Mouse (Mus musculus): ENCODE data around the gene Ass1.
A peak's percentile ranks its signal among the peaks of the same experiment; 100 is the strongest.

Ass1 gene

DNA sequence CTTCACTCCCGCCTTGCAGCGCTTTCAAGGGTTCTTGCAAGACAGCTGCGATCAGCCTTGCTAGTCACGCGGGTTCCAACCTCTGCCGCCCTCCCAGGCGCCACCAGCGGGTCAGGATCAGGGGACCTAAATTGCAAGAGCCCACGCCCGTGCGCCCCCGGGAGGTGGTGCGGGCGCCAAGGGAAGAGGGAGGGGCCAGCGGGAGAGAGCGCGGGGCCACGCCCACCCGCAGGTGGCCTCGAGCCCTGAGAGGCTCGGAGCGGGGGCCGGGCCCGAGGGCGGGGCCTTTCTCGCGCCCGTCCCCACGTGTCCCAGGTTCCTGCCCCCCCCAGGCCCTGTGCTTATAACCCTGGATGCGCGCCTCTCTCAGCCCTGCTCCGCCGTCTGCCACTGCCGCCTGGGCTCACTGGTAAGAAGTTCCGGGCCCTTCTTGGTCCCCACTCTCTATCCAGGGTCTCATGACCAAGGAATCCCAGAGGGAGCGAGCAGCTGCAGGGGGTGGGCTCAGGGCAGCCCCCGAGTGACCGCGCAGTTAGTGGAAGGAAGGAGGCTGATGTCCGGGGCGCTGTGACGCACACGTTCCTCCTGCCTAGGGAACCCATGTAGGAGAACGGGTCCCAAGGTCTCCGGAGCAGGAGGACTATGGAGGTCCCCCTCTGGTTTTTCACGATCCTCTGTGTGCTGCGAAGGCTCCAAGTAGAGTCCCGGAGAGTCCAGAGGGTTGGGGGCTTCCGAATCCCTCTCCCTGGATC, at the start of gene Ass1:
Ass1 (plus strand) TSS at position 277 of the 752 bp plus-strand sequence.
- peak; percentile 46 for DNase-seq

GRCm38 (mm10) chr2:31420914-31421313, 49.1 kb upstream of the Ass1 start:
- no peak for DNase-seq

- DNase-seq, result no peak
These were observed 47.4 kb upstream of the Ass1 start for GRCm38 (mm10) chr2:31422576-31422975.

DNA sequence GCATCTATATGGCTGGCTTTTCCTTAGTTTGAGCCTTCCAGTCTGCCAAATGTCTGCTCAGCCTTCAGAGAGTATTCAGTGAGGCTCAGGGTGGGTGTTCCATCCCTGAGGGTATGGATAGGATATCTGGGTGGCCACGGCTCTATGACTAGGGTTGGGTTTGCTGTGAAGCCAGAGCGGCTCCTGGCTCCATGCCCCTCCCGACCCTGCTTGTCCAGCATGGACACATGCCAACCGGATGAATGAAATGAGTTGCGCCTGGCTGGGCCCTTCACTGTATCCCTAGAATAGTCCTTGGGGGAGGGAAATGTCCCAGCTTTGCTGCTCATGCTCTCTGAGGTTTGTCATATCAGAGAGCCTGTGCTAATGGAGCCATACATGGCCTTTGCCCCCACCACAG, 38.5 kb upstream of the Ass1 start:
- DNase-seq, result no peak

- no peak for DNase-seq
These were observed 35.3 kb upstream of the Ass1 start for GRCm38 (mm10) chr2:31434746-31435145.

DNA sequence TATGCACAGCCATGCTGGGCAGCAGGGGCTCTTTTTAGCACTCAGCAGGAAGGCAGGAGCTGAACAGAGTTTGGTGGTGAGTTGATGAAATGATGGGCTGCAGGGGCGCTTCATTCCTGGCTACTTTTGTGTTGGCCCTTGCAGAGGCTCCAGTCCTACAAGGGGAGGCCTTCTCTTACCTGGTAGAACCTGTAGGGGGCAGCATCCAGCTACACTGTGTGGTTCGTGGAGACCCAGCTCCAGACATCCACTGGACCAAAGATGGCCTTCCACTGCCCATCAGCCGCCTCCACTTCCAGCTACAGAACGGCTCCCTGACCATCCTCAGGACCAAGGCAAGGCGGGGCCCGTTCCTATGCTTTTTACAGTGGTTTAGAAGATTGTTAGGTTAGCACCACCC, 34.4 kb upstream of the Ass1 start:
- DNase-seq, result peak; percentile 40

DNA sequence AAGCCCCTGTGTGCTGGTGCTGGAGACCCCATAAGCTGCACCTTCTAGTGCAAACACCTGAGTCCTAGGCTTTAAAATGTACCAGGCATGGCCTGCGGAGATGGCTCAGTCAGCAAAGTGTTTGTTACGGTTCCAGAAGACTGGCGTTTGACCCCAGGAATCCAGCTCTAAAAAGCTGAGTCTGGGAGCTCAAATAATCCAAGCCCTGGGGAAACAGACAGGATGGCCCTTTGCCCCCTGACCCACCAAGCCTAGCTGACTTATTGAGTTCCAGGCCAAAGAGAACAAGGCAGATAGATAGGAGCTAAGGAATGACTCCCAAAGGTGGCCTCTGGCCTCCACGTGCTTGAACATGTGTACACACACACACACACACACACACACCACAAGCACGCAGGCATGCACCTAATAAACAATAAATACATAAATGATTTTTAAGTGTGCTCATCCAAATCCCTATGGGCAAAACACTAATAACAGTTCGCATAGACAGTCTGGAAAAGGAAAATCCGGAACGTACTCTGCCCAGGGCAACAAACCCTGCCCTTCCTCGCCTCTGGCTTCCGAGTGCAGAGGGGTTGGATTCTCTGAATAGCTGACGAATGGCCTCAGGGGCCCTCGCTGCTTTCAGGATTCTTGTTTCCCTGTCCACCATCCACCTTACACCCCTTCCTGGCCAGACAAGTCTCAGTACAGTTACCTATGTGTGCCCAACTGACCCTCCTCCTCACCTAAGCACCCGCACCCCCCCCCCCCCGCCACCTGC, 32.3 kb upstream of the Ass1 start:
- no peak for DNase-seq

GRCm38 (mm10) chr2:31439576-31439975, 30.4 kb upstream of the Ass1 start:
- DNase-seq, result no peak

DNA sequence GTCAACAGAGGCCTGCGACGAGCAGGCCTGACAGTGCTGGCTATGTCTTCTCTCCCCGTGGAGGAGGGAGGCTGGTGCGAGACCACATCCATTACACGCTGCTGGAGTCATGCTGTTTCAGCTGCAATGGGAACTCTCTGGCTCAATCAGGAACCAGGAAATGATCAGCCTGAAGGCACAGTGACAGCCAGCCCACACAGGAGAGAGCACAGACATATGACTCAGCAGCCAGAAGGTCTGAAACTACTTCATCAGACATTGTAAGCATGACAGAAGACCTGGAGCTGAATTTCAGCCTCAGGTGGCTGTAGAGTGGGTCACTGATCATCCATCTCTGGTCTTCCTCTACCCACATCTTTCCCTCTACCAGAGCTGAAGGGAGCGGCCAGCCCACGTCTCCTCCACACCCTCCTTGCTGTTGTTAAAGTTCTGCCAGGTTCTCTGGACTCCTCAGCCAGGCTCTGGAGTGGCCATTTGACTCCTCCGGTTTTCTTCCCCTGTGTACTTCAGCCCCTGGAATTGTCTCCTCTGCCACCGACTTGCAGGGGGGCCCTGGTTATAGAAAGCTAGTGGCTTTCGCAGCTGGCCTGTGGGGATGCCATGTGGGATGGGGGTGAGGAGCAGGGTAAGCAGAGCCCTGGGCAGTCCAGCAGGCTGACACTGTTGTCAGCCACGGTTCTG, 27.4 kb upstream of the Ass1 start:
- DNase-seq, result no peak

DNA sequence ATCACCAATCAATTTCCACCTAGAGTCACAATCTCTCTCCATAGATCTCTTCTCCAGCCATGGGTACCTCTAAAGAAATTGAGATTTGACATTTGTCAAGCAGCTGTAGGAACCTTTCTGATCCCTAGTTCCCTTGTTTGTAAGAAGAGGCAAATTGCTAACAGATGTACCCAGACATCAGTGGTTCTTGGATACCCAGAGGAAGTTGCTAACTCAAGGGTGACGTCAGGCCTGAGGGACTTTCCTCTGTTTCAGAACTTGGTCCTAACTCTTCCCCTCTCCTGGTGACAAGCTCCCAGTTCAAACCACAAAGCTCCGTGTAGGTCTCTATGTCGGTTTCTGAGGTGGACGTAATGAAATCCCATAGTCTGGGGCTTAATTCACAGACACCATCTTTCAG, 24.0 kb upstream of the Ass1 start:
- DNase-seq, result no peak

- DNase-seq, result no peak
These were observed 23.6 kb upstream of the Ass1 start for GRCm38 (mm10) chr2:31446456-31446855.

GRCm38 (mm10) chr2:31447536-31447935, 22.5 kb upstream of the Ass1 start:
- no peak for DNase-seq

DNA sequence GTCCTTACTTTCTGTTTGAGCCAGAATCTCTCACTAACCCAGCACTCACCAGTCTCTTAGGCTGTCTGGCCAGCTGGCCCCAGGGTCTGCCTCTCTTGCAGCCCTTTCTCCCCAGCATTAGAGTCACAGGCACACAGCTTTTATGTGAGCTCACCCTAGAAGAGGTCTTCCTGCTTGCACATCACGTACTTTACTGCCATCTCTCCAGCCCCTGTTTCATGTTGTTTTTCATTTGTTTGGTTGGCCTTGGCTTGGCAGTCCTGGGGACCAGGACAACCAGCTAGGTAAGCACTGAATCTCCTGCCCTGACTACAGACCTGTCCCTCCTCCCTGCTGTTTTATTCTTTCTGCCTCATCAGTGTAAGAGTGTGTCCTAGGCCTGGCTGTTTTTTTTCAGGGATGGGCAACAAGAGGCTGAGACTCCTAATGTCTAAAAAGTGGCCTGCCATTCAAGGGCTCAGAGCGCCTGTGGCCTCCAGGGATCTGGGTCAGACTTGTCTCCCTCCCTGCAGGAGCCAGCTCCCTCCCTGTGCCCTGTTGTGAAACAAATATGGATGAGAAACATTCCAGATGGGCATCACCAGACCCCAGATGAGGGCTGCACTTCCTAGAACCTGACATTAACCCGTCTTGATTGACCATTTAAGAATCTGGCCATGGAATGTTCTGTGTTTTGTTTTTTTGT, 21.1 kb upstream of the Ass1 start:
- DNase-seq, result no peak

GRCm38 (mm10) chr2:31449441-31449815, 20.6 kb upstream of the Ass1 start:
- DNase-seq, result peak; percentile 56

- no peak for DNase-seq
These were observed 20.1 kb upstream of the Ass1 start for GRCm38 (mm10) chr2:31449902-31450301.

- no peak for DNase-seq
These were observed 19.3 kb upstream of the Ass1 start for GRCm38 (mm10) chr2:31450661-31451060.

GRCm38 (mm10) chr2:31451530-31451929, 18.5 kb upstream of the Ass1 start:
- DNase-seq, result no peak

GRCm38 (mm10) chr2:31453011-31453410, 17.0 kb upstream of the Ass1 start:
- no peak for DNase-seq

DNA sequence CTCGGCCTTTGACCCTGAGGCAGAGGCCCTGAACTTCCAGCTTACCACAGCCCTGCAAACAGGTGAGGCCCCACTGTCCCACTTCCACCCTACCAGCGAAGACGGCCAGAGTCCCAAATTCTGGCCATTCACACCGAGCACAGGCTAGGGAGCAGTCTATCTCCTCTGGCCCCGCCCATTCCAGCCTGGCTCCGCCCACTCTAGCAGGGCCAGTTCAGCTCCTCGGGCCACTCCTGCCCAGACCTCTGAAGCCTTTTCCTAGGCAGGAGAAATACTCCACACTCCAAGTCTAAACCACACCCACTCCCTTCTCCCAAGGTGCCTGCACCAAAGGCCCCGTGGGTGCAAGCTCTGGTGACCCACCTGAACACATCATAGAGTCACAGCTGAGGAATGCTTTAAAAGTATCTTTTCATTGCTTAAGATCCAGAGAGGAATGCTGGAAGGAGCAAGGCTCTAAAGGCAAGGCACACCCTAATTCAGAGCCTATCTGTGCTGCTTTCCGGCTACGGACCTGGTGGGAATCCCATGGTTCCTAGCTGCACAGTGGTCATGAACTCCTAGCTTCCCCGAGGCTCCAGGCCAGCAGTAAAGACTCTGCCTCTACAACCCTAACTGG, 16.3 kb upstream of the Ass1 start:
- DNase-seq, result no peak

DNA sequence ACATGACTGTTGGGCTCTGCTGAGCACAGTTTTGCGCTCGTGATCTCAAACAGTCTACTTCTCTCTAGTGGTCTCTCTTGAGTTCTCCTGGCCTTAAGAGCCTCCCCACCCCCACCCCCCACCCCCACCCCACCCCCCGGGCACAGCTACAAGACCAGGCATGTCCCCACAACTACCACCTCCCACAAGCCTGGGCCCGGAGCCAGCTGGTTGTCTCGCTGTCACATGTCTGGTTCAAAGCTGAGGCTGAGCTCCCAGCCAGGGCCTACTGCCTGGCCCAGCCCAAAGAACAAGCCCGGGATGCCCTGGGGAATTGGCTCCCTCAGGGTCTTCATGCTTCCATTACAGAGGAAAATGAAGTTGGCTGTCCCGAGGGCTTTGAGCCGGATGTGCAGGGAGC, 15.7 kb upstream of the Ass1 start:
- DNase-seq, result peak; percentile 53

DNA sequence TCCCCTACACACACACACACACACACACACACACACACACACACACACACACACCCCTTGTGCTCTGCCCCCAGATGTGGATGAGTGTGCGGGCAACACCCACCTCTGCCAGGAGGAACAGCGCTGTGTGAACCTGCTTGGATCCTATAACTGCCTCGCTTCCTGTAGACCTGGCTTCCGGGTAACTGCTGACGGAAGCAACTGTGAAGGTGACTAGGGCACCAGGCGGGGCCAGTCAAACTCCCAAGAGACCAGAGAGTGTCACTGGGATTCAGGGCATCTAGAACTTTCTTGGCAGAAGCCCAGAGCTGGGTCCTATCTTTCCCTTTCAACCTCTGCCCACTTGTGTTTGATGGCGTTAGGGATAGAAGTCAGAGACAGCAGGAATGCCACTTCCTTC, 14.6 kb upstream of the Ass1 start:
- DNase-seq, result no peak

- no peak for DNase-seq
These were observed 11.5 kb upstream of the Ass1 start for GRCm38 (mm10) chr2:31458460-31458859.
